Mouse (Mus musculus) cerebellum, adult 2 months (tissue): ENCODE measurements at regions not wholly inside any gene's neighbourhood (a gene's known extent, or its start where the extent isn't known, plus 50 kb on each side); places are given as distances from the start of the nearest gene placed in this dataset.

Experiments used
- CTCF ChIP-seq: fragments of 200-500 bp; IDR thresholded peaks from 2 replicates; pipeline ENCODE4 v1.5.1; 2011; ENCODE audit warnings: low read depth, mild to moderate bottlenecking, control low read depth, low read length, moderate library complexity, borderline replicate concordance; ENCODE audit not compliant: insufficient read depth
- POLR2A ChIP-seq: fragments of 200-500 bp; IDR thresholded peaks from 2 replicates; pipeline ENCODE4 v1.6.1; 2011; ENCODE audit warnings: low read length, control low read depth, borderline replicate concordance; ENCODE audit not compliant: insufficient read depth

DNA sequence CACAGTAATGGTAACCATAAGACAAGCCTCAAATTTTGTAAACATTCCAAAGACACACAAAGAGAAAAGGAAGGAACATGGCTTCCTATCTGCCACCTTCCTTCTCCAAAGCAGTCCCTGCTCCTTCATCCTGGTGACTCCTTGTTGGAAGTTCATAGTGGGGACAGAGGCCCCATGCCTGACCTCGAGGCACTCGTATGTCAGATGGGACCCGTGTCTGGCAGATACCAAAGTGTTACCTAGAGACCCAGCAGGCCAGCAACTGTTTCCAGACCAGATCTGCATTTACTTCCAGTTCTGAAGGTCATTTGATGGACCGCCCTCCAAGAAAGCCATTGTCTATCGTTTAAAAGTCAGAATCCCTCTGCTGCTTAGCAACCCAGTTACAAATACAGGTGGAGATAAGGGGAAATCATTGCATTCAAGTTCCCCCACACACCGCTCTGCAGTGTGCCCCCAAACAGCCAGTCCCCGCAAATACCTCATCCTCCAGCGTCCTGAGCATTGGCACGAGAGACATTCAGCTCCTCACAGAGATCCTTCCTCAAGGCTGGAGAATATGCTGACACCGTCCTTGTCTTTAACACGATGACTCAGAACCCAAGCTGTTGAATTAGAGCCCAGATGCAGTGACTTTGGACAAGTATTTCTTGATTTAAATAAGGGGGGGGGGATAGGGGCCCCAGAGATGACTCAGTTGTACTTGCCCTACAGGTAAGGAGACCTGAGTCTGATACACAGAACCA lies 283.2 kb upstream of the Jmjd1c start:
- TF ChIP-seq POLR2A (no peak), CTCF (no peak)
